ENCODE assay signal across 28 mouse cellular contexts in genomic region chr11:105922769-105923663, GRCm38 (mm10). TPM values are rescaled to one million over a fixed set of nuclear protein-coding genes. Genes with fewer than 3 reads are reported as not detected.
DNase-seq lines count a peak whose midpoint lies in the region; ATAC-seq lines count a peak whose summit lies in the region.
"Had no signal": no experiment of that assay in that cellular context is flagged by ENCODE, and none has a peak within 500 bp of the region (broad histone marks: within the 10 kb centered on the region; RNA-seq: fewer than 3 reads in every experiment).

No protein-coding gene starts in this region.

- H3K9ac ChIP-seq in heart, embryonic 15.5 days = no peak overlapping the region
- H3K9ac ChIP-seq: forebrain, embryonic 15.5 days; hindbrain, embryonic 12.5 days; intestine, embryonic 15.5 days; limb, embryonic 13.5 days; lung, embryonic 14.5 days; neural tube, embryonic 13.5 days had no signal

- H3K27ac ChIP-seq in heart, embryonic 15.5 days = no peak overlapping the region
- H3K27ac ChIP-seq: forebrain, embryonic 15.5 days; hindbrain, embryonic 12.5 days; hindbrain, postnatal 0 days; intestine, embryonic 15.5 days; kidney, postnatal 0 days; limb, embryonic 13.5 days; neural tube, embryonic 13.5 days had no signal

- H3K4me3 ChIP-seq in heart, embryonic 15.5 days = no peak overlapping the region
- H3K4me3 ChIP-seq: forebrain, embryonic 15.5 days; hindbrain, embryonic 12.5 days; intestine, embryonic 15.5 days; limb, embryonic 13.5 days; neural tube, embryonic 13.5 days had no signal

- ATAC-seq in heart, embryonic 15.5 days (replicated peaks; ENCODE audit: insufficient number of reproducible peaks, insufficient read depth, low FRiP score, low read depth) = 0 out of 2 replicates have a peak, but pooled peaks have one; percentile 29
- ATAC-seq: CD4-positive, CD25-positive, alpha-beta regulatory T cell, adult 4 months; forebrain, embryonic 15.5 days; hindbrain, postnatal 0 days; intestine, embryonic 15.5 days; midbrain, embryonic 16.5 days had no signal

- WGBS in heart, embryonic 15.5 days = 88% methylated on average over 20 of the region's 20 CpGs

- no peak overlapping the region for H3K4me2 ChIP-seq in heart, embryonic 15.5 days
- H3K4me2 ChIP-seq: forebrain, embryonic 15.5 days; hindbrain, embryonic 12.5 days; intestine, embryonic 15.5 days; limb, embryonic 13.5 days; liver, embryonic 11.5 days; lung, embryonic 14.5 days; midbrain, embryonic 11.5 days; neural tube, embryonic 13.5 days had no signal

- intact Hi-C loops in left cerebral cortex, postnatal 4 days (cut with DNase I) = no loop called here

- H3K9me3 ChIP-seq in heart, embryonic 15.5 days (replicated peaks) = no peaks in the 10 kb centered on the region
- H3K9me3 ChIP-seq: forebrain, embryonic 15.5 days; hindbrain, embryonic 12.5 days; intestine, embryonic 15.5 days; limb, embryonic 13.5 days; neural tube, embryonic 13.5 days had no signal

- DNase-seq in heart, adult 8-10 months (ENCODE audit: low spot score) = no peak
- peak; percentile 42 to 48 for DNase-seq in left cerebral cortex, adult 9 months (ENCODE audit: low spot score in 2 of 2)
- no peak for DNase-seq in left cerebral cortex, postnatal 4 days
- DNase-seq in right cerebral cortex, adult 2 months (ENCODE audit: low spot score in 2 of 2) = peak; percentile 53 to 58
- DNase-seq in right cerebral cortex, postnatal 25 days = no peak
- no peak for DNase-seq in cerebellum, adult 9-11 months
- DNase-seq: adrenal gland, postnatal 25 days; cerebellum, adult 18-20 months; cerebellum, postnatal 36 days; heart, postnatal 36 days; kidney, adult 8-10 months; kidney, postnatal 4 days; lung, embryonic 14.5 days; lung, postnatal 14 days; spleen, adult 18-20 months; thymus, postnatal 14 days had no signal

- H3K4me1 ChIP-seq in heart, embryonic 15.5 days (replicated peaks) = 0 out of 2 replicates have a peak, but pooled peaks cover 2% of the 10 kb centered on the region
- H3K4me1 ChIP-seq: hindbrain, embryonic 12.5 days; limb, embryonic 13.5 days had no signal

- H3K36me3 ChIP-seq in heart, embryonic 15.5 days = peaks cover 40% of the 10 kb centered on the region

- H3K27me3 ChIP-seq in heart, embryonic 15.5 days = no peaks in the 10 kb centered on the region
- H3K27me3 ChIP-seq: forebrain, embryonic 15.5 days; hindbrain, embryonic 12.5 days; intestine, embryonic 15.5 days; limb, embryonic 13.5 days; neural tube, embryonic 13.5 days had no signal

RNA-seq across cellular contexts. Expression of gene Cyb561, which starts 30.1 kb away (rescaled TPM):
- 6.2 and 16.8 TPM in 2 replicates for polyA plus RNA-seq in heart, embryonic 15.5 days (2015; fragmentation: Nextera tagmentation; extraction: Ambion mirVana)
- 10 to 100 TPM in 1 of 4 experiments, 1 to 10 TPM in 3; 7.5 to 11.0 (median 8.7) TPM for total RNA-seq in heart, adult 8-10 months (2022)
- total RNA-seq in left cerebral cortex, postnatal 4 days (2021) = 10 to 100 TPM; 36.6 to 38.9 TPM

RNA-seq across cellular contexts. Expression of gene Ace, which starts 44.7 kb away (rescaled TPM):
- polyA plus RNA-seq in heart, embryonic 15.5 days (2015; fragmentation: Nextera tagmentation; extraction: Ambion mirVana) = 3.3 and 3.9 TPM in 2 replicates
- total RNA-seq in heart, adult 8-10 months (2022) = 10 to 100 TPM; 13.9 to 25.6 (median 19.4) TPM
- total RNA-seq in left cerebral cortex, postnatal 4 days (2021) = 1 to 10 TPM; 8.1 to 9.8 TPM
- polyA plus RNA-seq: CD4-positive, CD25-positive, alpha-beta regulatory T cell, adult 4 months had no signal

Comparison
In these comparisons a context has a peak if more than half of its experiments do, and no peak if none do; other contexts are left out.
1. DNase-seq: peak in left cerebral cortex, adult 9 months (2 of 2) and right cerebral cortex, adult 2 months (2 of 2); none in heart, adult 8-10 months (single experiment), left cerebral cortex, postnatal 4 days (single experiment), right cerebral cortex, postnatal 25 days (single experiment) and cerebellum, adult 9-11 months (single experiment).